Comparison of ENCODE assay signal across 9 mouse cellular contexts in the genomic region with DNA sequence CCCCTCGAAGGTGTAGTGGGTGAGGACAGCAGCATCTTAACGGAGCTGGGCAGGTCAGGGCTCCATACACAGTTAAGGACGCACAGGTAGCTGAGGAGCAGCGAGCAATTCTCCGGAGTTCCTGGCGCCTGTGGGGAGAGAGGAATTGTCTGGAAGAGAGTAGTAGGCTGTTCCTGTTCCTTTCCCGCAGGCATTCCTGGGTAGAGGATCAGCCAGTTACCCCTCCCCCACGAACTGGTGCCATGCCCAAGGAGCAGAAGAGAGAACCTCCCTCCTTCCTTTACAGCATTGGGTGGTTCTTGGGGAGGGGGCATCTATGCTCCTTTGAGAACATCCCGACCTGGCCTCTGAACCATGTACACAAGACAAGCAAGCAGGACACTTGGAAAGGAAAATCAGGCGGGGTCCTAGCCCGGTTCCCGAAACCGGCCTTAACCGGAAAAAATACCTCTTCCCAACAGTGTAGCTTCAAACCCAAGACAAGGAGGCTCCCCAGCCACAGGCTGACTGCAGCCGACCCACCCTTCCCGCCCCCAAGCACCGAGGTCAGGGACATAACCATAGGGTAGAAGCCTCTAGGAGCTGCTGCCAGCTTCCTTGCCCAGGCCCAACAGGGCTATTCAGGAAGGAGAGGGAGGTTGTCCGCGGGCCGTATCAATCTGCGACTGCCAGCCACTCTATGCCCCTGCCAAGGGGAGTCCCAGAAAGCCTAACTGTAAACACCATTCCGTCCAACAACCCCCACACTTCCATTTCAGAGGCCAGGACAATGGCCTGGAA. TPM values are rescaled to one million over a fixed set of nuclear protein-coding genes. Genes with fewer than 3 reads are reported as not detected.
DNase-seq lines count a peak whose midpoint lies in the region; ATAC-seq lines count a peak whose summit lies in the region.
"Had no signal": no experiment of that assay in that cellular context is flagged by ENCODE, and none has a peak within 500 bp of the region (broad histone marks: within the 10 kb centered on the region; RNA-seq: fewer than 3 reads in every experiment).

No protein-coding gene starts in this region.

- no peak overlapping the region for H3K27ac ChIP-seq in liver, embryonic 11.5 days (ENCODE audit: low read depth, low read length)
- H3K27ac ChIP-seq in forebrain, embryonic 16.5 days (ENCODE audit: low read length), result peak overlapping the region; percentile 56; the same call in 1 of the 2 replicates

- H3K9ac ChIP-seq in liver, embryonic 11.5 days (ENCODE audit: low read depth, low read length), result no peak overlapping the region
- H3K9ac ChIP-seq in forebrain, embryonic 16.5 days (replicated peaks; ENCODE audit: low read depth, low read length), result peak overlapping the region; percentile 65

- peak overlapping the region; percentile 53 for H3K4me3 ChIP-seq in liver, embryonic 11.5 days (ENCODE audit: low read depth, low read length)
- peak overlapping the region; percentile 59 for H3K4me3 ChIP-seq in forebrain, embryonic 16.5 days (replicated peaks; ENCODE audit: low read length)

- no peaks in the 10 kb centered on the region for H3K9me3 ChIP-seq in liver, embryonic 11.5 days (ENCODE audit: control insufficient read depth, low read length)
- H3K9me3 ChIP-seq in forebrain, embryonic 16.5 days (ENCODE audit: control insufficient read depth, low read length), result no peaks in the 10 kb centered on the region

- H3K4me2 ChIP-seq in liver, embryonic 11.5 days, result peak overlapping the region; percentile 89
- H3K4me2 ChIP-seq in forebrain, embryonic 16.5 days (ENCODE audit: low read length), result peak overlapping the region; percentile 78

- no peak for DNase-seq in liver, embryonic 11.5 days (ENCODE audit: low spot score)
- no peak for DNase-seq in liver
- DNase-seq in kidney, postnatal 36 days, result peak; percentile 42 to 59
- peak; percentile 72 for DNase-seq in neural tube, embryonic 10.5 days (ENCODE audit: extremely low spot score, low spot score)
- DNase-seq in T-cell, adult 2 months (ENCODE audit: low spot score), result no peak
- DNase-seq in layer of hippocampus, adult 8-10 months (ENCODE audit: low spot score in 2 of 2), result no peak
- no peak for DNase-seq in ovary, postnatal 14 days (ENCODE audit: low spot score)

- peaks cover 82% of the 10 kb centered on the region for H3K27me3 ChIP-seq in liver, embryonic 11.5 days (replicated peaks; ENCODE audit: control insufficient read depth, insufficient read depth, low read length)
- H3K27me3 ChIP-seq in forebrain, embryonic 16.5 days (replicated peaks; ENCODE audit: control insufficient read depth, insufficient read depth, low read length), result peaks cover 61% of the 10 kb centered on the region

- H3K36me3 ChIP-seq in liver, embryonic 11.5 days (ENCODE audit: control insufficient read depth, insufficient read depth, low read length), result no peaks in the 10 kb centered on the region
- H3K36me3 ChIP-seq in forebrain, embryonic 16.5 days (ENCODE audit: control insufficient read depth, insufficient read depth), result no peaks in the 10 kb centered on the region

- H3K4me1 ChIP-seq in liver, embryonic 11.5 days (replicated peaks; ENCODE audit: control insufficient read depth, insufficient read depth, low read length), result peaks cover 51% of the 10 kb centered on the region
- peaks cover 35% of the 10 kb centered on the region for H3K4me1 ChIP-seq in forebrain, embryonic 16.5 days (replicated peaks; ENCODE audit: control insufficient read depth, insufficient read depth, low read length)

- ATAC-seq in liver, embryonic 11.5 days (replicated peaks; ENCODE audit: low FRiP score), result no peak
- no peak; the same call in 1 of the 2 replicates for ATAC-seq in forebrain, embryonic 16.5 days

- 11% methylated on average over 22 of the region's 22 CpGs for WGBS in liver, embryonic 11.5 days
- 10% methylated on average over 22 of the region's 22 CpGs for WGBS in forebrain, embryonic 16.5 days

RNA-seq across cellular contexts. Expression of a gene that starts 1.6 kb away (rescaled TPM):
- polyA plus RNA-seq in liver, embryonic 11.5 days (2014; fragmentation: Nextera tagmentation; extraction: Ambion mirVana), result 2.5 and 3.8 TPM in 2 replicates
- polyA plus RNA-seq in forebrain, embryonic 16.5 days (2015; fragmentation: Nextera tagmentation; extraction: Ambion mirVana), result 12.2 and 12.5 TPM in 2 replicates
- 1 to 10 TPM; 3.3 to 4.8 (median 3.5) TPM for total RNA-seq in layer of hippocampus, adult 8-10 months (2022)

RNA-seq across cellular contexts. Expression of a gene that starts 5.6 kb away (rescaled TPM):
- polyA plus RNA-seq in liver, embryonic 11.5 days (2014; fragmentation: Nextera tagmentation; extraction: Ambion mirVana), result not detected in 2 replicates
- polyA plus RNA-seq in forebrain, embryonic 16.5 days (2015; fragmentation: Nextera tagmentation; extraction: Ambion mirVana), result not detected in 2 replicates
- not detected for total RNA-seq in layer of hippocampus, adult 8-10 months (2022)
- total RNA-seq: left cerebral cortex, postnatal 14 days had no signal

RNA-seq across cellular contexts. Expression of a gene that starts 6.9 kb away (rescaled TPM):
- 17.6 and 22.4 TPM in 2 replicates for polyA plus RNA-seq in liver, embryonic 11.5 days (2014; fragmentation: Nextera tagmentation; extraction: Ambion mirVana)
- polyA plus RNA-seq in forebrain, embryonic 16.5 days (2015; fragmentation: Nextera tagmentation; extraction: Ambion mirVana), result 17.1 TPM in 2 replicates
- total RNA-seq in layer of hippocampus, adult 8-10 months (2022), result 10 to 100 TPM in 3 of 4 experiments, 1 to 10 TPM in 1; 9.7 to 11.6 (median 11.2) TPM

RNA-seq across cellular contexts. Expression of a gene that starts 8.9 kb away (rescaled TPM):
- polyA plus RNA-seq in liver, embryonic 11.5 days (2014; fragmentation: Nextera tagmentation; extraction: Ambion mirVana), result 0.39 and 0.52 TPM in 2 replicates
- polyA plus RNA-seq in forebrain, embryonic 16.5 days (2015; fragmentation: Nextera tagmentation; extraction: Ambion mirVana), result 0.31 and 0.61 TPM in 2 replicates
- not detected for total RNA-seq in layer of hippocampus, adult 8-10 months (2022)
- total RNA-seq: left cerebral cortex, postnatal 14 days had no signal

RNA-seq across cellular contexts. Expression of a gene that starts 14.1 kb away (rescaled TPM):
- 0.26 and 0.51 TPM in 2 replicates for polyA plus RNA-seq in liver, embryonic 11.5 days (2014; fragmentation: Nextera tagmentation; extraction: Ambion mirVana)
- 0.21 and 0.33 TPM in 2 replicates for polyA plus RNA-seq in forebrain, embryonic 16.5 days (2015; fragmentation: Nextera tagmentation; extraction: Ambion mirVana)
- under 1 TPM; 0.51 to 0.89 (median 0.79) TPM for total RNA-seq in layer of hippocampus, adult 8-10 months (2022)

Comparison
In these comparisons a context has a peak if more than half of its experiments do, and no peak if none do; other contexts are left out.
1. DNase-seq: peak in kidney, postnatal 36 days (2 of 2) and neural tube, embryonic 10.5 days (single experiment); none in liver, embryonic 11.5 days (single experiment), liver (single experiment), T-cell, adult 2 months (single experiment), layer of hippocampus, adult 8-10 months (0 of 2) and ovary, postnatal 14 days (single experiment).